Mouse (Mus musculus) neural tube, embryonic 13.5 days (tissue): ENCODE data around the gene Zfp846. TPM values are rescaled to one million over a fixed set of nuclear protein-coding genes. Genes with fewer than 3 reads are reported as not detected.

Source experiments
- polyA plus RNA-seq: library from polyadenylated mRNA; unstranded; fragments of >200 nt; fragmentation: Nextera tagmentation; extraction: Ambion mirVana; gene quantifications from 2 replicates; pipeline ENCODE4 v1.2.1, GENCODE M21; 2015

Gene Zfp846
- polyA plus RNA-seq, 1 experiment from 2014 or later: 39.6 TPM

Other genes starting within 250 kb of the Zfp846 start
- gene Olfr18, start 245.2 kb upstream of the Zfp846 start, polyA plus RNA-seq: 0.13 TPM in 1 of 2 replicates, not detected in the other
- gene Zfp560, start 196.1 kb upstream of the Zfp846 start, polyA plus RNA-seq: 33.4 and 39.7 TPM in 2 replicates
- gene Zfp26, start 121.1 kb upstream of the Zfp846 start, polyA plus RNA-seq: 15.2 and 15.3 TPM in 2 replicates
- 29.3 and 30.4 TPM in 2 replicates for gene Zfp426, start 88.5 kb upstream of the Zfp846 start, polyA plus RNA-seq
- gene Zfp266, start 59.9 kb upstream of the Zfp846 start, polyA plus RNA-seq: 107 and 129 TPM in 2 replicates
- 479 and 545 TPM in 2 replicates for gene Ubl5, start 61.6 kb downstream of the Zfp846 start, polyA plus RNA-seq
- 16.0 and 16.2 TPM in 2 replicates for gene Fbxl12, start 63.5 kb downstream of the Zfp846 start, polyA plus RNA-seq
- 55.4 and 58.9 TPM in 2 replicates for gene Pin1, start 70.8 kb downstream of the Zfp846 start, polyA plus RNA-seq
- gene Olfm2, start 165.1 kb downstream of the Zfp846 start, polyA plus RNA-seq: 127 and 128 TPM in 2 replicates
- 0.45 and 0.59 TPM in 2 replicates for gene Col5a3, start 233.8 kb downstream of the Zfp846 start, polyA plus RNA-seq
- gene Rdh8, start 237.2 kb downstream of the Zfp846 start, polyA plus RNA-seq: not detected in 2 replicates